Mouse (Mus musculus) fibroblast of lung, adult 2 months (primary cell): ENCODE measurements around the gene Lman2.

Experiments used
- DNase-seq: peaks from one replicate; pipeline ENCODE4 v3.0.0-alpha.2; 2011; ENCODE audit warnings: low read depth

Gene Lman2

GRCm38 (mm10) chr13:55362453-55363060, at the start of gene Lman2:
Lman2 (minus strand) TSS chr13:55362783.
- peak; percentile 99 for DNase-seq

- DNase-seq: no peak
Measured at GRCm38 (mm10) chr13:55411826-55412225, 49.2 kb upstream of the Lman2 start.

- no peak for DNase-seq
Measured at GRCm38 (mm10) chr13:55408546-55409120, 46.0 kb upstream of the Lman2 start.

- DNase-seq: no peak
Measured at GRCm38 (mm10) chr13:55407341-55407740, 44.8 kb upstream of the Lman2 start.

GRCm38 (mm10) chr13:55405783-55406390, 43.3 kb upstream of the Lman2 start:
- DNase-seq: no peak

GRCm38 (mm10) chr13:55404853-55405782, 42.5 kb upstream of the Lman2 start:
- no peak for DNase-seq

GRCm38 (mm10) chr13:55403935-55404852, 41.6 kb upstream of the Lman2 start:
- no peak for DNase-seq

- DNase-seq: no peak
Measured at GRCm38 (mm10) chr13:55403266-55403665, 40.7 kb upstream of the Lman2 start.

- DNase-seq: no peak
Measured at GRCm38 (mm10) chr13:55400039-55400346, 37.4 kb upstream of the Lman2 start.

GRCm38 (mm10) chr13:55399300-55400038, 36.9 kb upstream of the Lman2 start:
- no peak for DNase-seq

GRCm38 (mm10) chr13:55398088-55398487, 35.5 kb upstream of the Lman2 start, which contains the start of gene Slc34a1:
Slc34a1 (plus strand) TSS chr13:55398187.
- DNase-seq: no peak

- DNase-seq: no peak
Measured at GRCm38 (mm10) chr13:55392933-55393332, 30.4 kb upstream of the Lman2 start.

GRCm38 (mm10) chr13:55391626-55392029, 29.0 kb upstream of the Lman2 start:
- DNase-seq: no peak

GRCm38 (mm10) chr13:55390644-55391043, 28.1 kb upstream of the Lman2 start:
- DNase-seq: no peak

GRCm38 (mm10) chr13:55381790-55382189, 19.2 kb upstream of the Lman2 start:
- no peak for DNase-seq

- DNase-seq: no peak
Measured at GRCm38 (mm10) chr13:55378907-55379580, 16.5 kb upstream of the Lman2 start.

- no peak for DNase-seq
Measured at GRCm38 (mm10) chr13:55375877-55376276, 13.3 kb upstream of the Lman2 start.

GRCm38 (mm10) chr13:55374206-55374924, 11.8 kb upstream of the Lman2 start:
- no peak for DNase-seq

GRCm38 (mm10) chr13:55371740-55372139, 9.2 kb upstream of the Lman2 start:
- DNase-seq: no peak
